Mouse (Mus musculus) small intestine, adult 2 months (tissue): ENCODE data around the gene Gpx3.

Source experiments
- CTCF ChIP-seq: fragments of 200-500 bp; IDR thresholded peaks from 2 replicates; pipeline ENCODE4 v1.5.1; 2012; ENCODE audit warnings: low read depth, mild to moderate bottlenecking, control low read depth, inconsistent platforms, low read length, moderate library complexity, mixed read lengths; ENCODE audit not compliant: insufficient replicate concordance, insufficient read length; ENCODE audit errors: extremely low read depth
- POLR2A ChIP-seq: fragments of 200-500 bp; IDR thresholded peaks from 2 replicates; pipeline ENCODE4 v1.6.1; 2012; ENCODE audit warnings: low read depth, mild to moderate bottlenecking, control low read depth, inconsistent platforms, low read length, moderate library complexity

GRCm38 (mm10) chr11:54866119-54867048, 35.9 kb upstream of the Gpx3 start, which contains the start of gene Hint1:
- peak; percentile 82 for TF ChIP-seq POLR2A
- 0 out of 2 replicates have a peak, but pooled peaks have one; percentile 3 for TF ChIP-seq CTCF
